Mouse (Mus musculus): ENCODE measurements around the gene Strada.

DNA sequence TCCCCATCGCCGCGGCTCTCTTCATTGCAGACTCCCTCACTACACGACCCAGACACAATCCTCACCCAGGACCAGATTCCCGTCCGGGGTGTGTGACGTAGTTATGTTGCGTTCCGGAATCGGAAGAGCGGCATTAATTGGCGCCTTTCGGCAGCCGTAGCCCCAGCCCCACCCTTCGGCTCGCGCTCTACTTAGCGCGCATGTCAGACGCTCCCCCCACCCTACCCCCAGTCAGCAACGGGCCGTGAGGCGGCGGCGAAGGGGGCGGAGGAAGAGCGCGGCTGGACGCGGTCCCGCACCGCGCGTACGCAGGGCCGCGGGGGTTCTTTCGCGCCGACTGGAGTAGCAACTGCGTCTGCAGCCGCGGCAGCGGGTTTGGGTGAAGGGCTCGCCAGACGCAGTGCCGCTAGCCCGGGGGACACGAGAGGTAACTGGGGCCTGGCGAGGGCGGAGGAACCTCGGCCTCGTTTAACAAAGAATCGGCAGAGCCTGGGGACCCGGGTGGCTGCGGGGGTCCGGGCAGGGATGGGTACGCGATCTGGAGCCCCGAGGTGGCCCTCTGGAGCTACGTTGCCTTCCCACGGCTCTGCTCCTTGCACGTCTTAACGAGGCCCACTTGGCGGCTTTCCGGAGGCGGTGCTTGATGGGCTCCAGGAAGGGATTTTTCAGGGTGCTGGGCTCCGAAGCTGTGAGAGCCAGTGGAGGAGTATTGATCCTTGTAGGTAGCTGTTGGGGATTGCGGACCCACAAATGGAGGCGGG, 14.9 kb upstream of the Strada start, which contains the start of gene Ddx42:
- TF ChIP-seq POLR2A (IDR thresholded peaks at IDR 0.05; ENCODE audit: low read depth, low read length) (peak; percentile 78), CTCF (IDR thresholded peaks at IDR 0.05; ENCODE audit: borderline replicate concordance, insufficient read depth, low read length) (no peak)
